Mouse (Mus musculus): ENCODE data around the gene Sytl2. TPM values are rescaled to one million over a fixed set of nuclear protein-coding genes. Genes with fewer than 3 reads are reported as not detected.
A peak's percentile ranks its signal among the peaks of the same experiment; 100 is the strongest.

The Sytl2 gene
- total and polyA plus RNA-seq, 3 experiments: 0.85 TPM; not detected in 2

- Histone ChIP-seq H3K4me3 (replicated peaks in 1 of 3; ENCODE audit: low read depth in 2 of 3, low read length in 2 of 3, poor library complexity in 1 of 3) (no peak overlapping the region), H3K4me2 (ENCODE audit: insufficient read depth, low read depth, poor library complexity, severe bottlenecking) (no peak overlapping the region), H3K9ac (ENCODE audit: insufficient read depth, low read depth) (no peak overlapping the region), H3K27ac (ENCODE audit: insufficient read depth, low read depth) (no peak overlapping the region), H3K4me1 (ENCODE audit: control insufficient read depth in 1 of 2, insufficient read depth in 2 of 2) (peaks cover 5 to 17% of the 10 kb centered on the region in 2 experiments), H3K36me3 (replicated peaks in 1 of 2; ENCODE audit: control insufficient read depth in 1 of 2, insufficient read depth in 1 of 2, low read length in 1 of 2) (no peaks in the 10 kb centered on the region), H3K27me3 (replicated peaks) (no peaks in the 10 kb centered on the region), H3K79me2 (replicated peaks; ENCODE audit: control insufficient read depth, extremely low read depth, insufficient read depth, poor library complexity, severe bottlenecking) (no peaks in the 10 kb centered on the region), H3K9me3 (replicated peaks; ENCODE audit: low read length) (no peaks in the 10 kb centered on the region)
- no peak for TF ChIP-seq RAD21 (IDR thresholded peaks at IDR 0.05; ENCODE audit: low read depth, low read length)
- no peak for TF ChIP-seq EP300 (IDR thresholded peaks at IDR 0.05; ENCODE audit: low read length)
- no peak for TF ChIP-seq GABPA (IDR thresholded peaks at IDR 0.05; ENCODE audit: insufficient replicate concordance, low read depth, low read length)
- no peak for TF ChIP-seq SMC3 (IDR thresholded peaks at IDR 0.05; ENCODE audit: low read depth, low read length)
- no peak for TF ChIP-seq ZNF384 (IDR thresholded peaks at IDR 0.05; ENCODE audit: low read depth, low read length)
- TF ChIP-seq SIN3A (IDR thresholded peaks at IDR 0.05; ENCODE audit: low read length): no peak
- no peak for TF ChIP-seq ELF1 (IDR thresholded peaks at IDR 0.05; ENCODE audit: low read depth, low read length)
- TF ChIP-seq MAFK (IDR thresholded peaks at IDR 0.05; ENCODE audit: insufficient replicate concordance, low read length): no peak
- TF ChIP-seq E2F4 (IDR thresholded peaks at IDR 0.05; ENCODE audit: insufficient replicate concordance, low read depth, low read length): no peak
- dilution Hi-C loops (cut with MboI; ENCODE audit: extremely low pct_ligation_motif_present, extremely low pct_unique_long_range_greater_than_20kb, low sequenced_read_pairs): no loop called here
- DNase-seq (ENCODE audit: extremely low read depth): no peak
- in situ Hi-C loops (cut with MboI; ENCODE audit: low pct_ligation_motif_present, low pct_unique_long_range_greater_than_20kb, low sequenced_read_pairs): no loop called here
Observed at GRCm38 (mm10) chr7:90279136-90279535, 22.9 kb upstream of the Sytl2 start.

GRCm38 (mm10) chr7:90280274-90280875, 21.7 kb upstream of the Sytl2 start:
- in situ Hi-C loops (cut with MboI; ENCODE audit: low pct_ligation_motif_present, low pct_unique_long_range_greater_than_20kb, low sequenced_read_pairs): loop anchor here (10.0 kb wide), 1 partner anchor 124 kb away; no protein-coding TSS in a partner anchor
- peak; percentile 67 for DNase-seq (ENCODE audit: extremely low read depth)

DNA sequence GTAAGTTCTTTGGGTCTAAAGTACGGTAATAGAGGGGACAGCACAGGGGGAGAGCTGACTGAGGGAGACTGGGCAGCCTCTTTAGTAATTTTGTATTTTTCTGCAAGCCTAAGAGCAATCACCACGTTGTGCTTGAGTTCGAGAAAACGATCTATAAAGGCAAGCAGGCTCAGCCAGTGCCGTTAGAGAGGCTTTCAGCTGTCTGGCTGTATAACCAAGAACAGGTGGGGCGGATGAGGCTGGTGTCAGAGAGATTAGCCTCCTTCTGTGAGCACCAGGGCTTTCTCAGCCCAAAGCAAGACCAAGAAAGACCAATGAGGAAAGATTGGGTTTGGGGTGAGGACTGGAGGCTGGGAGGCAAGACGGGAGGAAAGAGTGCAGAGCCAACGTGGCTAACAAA, 21.2 kb upstream of the Sytl2 start:
- Histone ChIP-seq H3K4me2 (ENCODE audit: insufficient read depth, low read depth, poor library complexity, severe bottlenecking) (peak overlapping the region; percentile 10; the same call in 1 of the 2 replicates), H3K4me3 (replicated peaks in 1 of 3; ENCODE audit: low read depth in 2 of 3, low read length in 2 of 3, poor library complexity in 1 of 3) (no peak overlapping the region), H3K27me3 (replicated peaks) (no peaks in the 10 kb centered on the region), H3K36me3 (replicated peaks in 1 of 2; ENCODE audit: control insufficient read depth in 1 of 2, insufficient read depth in 1 of 2, low read length in 1 of 2) (no peaks in the 10 kb centered on the region), H3K27ac (ENCODE audit: insufficient read depth, low read depth) (no peak overlapping the region), H3K9ac (ENCODE audit: insufficient read depth, low read depth) (no peak overlapping the region), H3K79me2 (replicated peaks; ENCODE audit: control insufficient read depth, extremely low read depth, insufficient read depth, poor library complexity, severe bottlenecking) (no peaks in the 10 kb centered on the region), H3K9me3 (replicated peaks; ENCODE audit: low read length) (no peaks in the 10 kb centered on the region), H3K4me1 (ENCODE audit: control insufficient read depth in 1 of 2, insufficient read depth in 2 of 2) (peaks cover 5 to 17% of the 10 kb centered on the region in 2 experiments)
- DNase-seq (ENCODE audit: extremely low read depth): no peak
- dilution Hi-C loops (cut with MboI; ENCODE audit: extremely low pct_ligation_motif_present, extremely low pct_unique_long_range_greater_than_20kb, low sequenced_read_pairs) (no loop called here), in situ Hi-C loops (cut with MboI; ENCODE audit: low pct_ligation_motif_present, low pct_unique_long_range_greater_than_20kb, low sequenced_read_pairs) (loop anchor here (10.0 kb wide), 1 partner anchor 124 kb away; no protein-coding TSS in a partner anchor)
- TF ChIP-seq JUND (conservative IDR thresholded peaks at IDR 0.05; ENCODE audit: low read depth, low read length) (no peak), ZC3H11A (IDR thresholded peaks at IDR 0.05; ENCODE audit: low read depth, low read length) (no peak), RAD21 (IDR thresholded peaks at IDR 0.05; ENCODE audit: low read depth, low read length) (no peak), TBP (conservative IDR thresholded peaks at IDR 0.05; ENCODE audit: low read depth, low read length) (no peak), MAZ (IDR thresholded peaks at IDR 0.05; ENCODE audit: low read depth, low read length) (no peak), MEF2A (IDR thresholded peaks at IDR 0.05; ENCODE audit: borderline replicate concordance, low read depth, low read length) (no peak), UBTF (IDR thresholded peaks at IDR 0.05; ENCODE audit: low read depth, low read length) (no peak), HCFC1 (IDR thresholded peaks at IDR 0.05; ENCODE audit: low read depth, low read length) (no peak), ZMIZ1 (IDR thresholded peaks at IDR 0.05; ENCODE audit: low read depth, low read length) (no peak), NRF1 (IDR thresholded peaks at IDR 0.05; ENCODE audit: low read depth, low read length) (no peak), TCF12 (IDR thresholded peaks at IDR 0.05; ENCODE audit: low read depth, low read length) (no peak), JUN (IDR thresholded peaks at IDR 0.05; ENCODE audit: insufficient read depth, low read depth, low read length) (no peak), USF2 (conservative IDR thresholded peaks at IDR 0.05; ENCODE audit: low read depth, low read length) (no peak), EP300 (IDR thresholded peaks at IDR 0.05; ENCODE audit: low read length) (no peak), CTCF (conservative IDR thresholded peaks at IDR 0.05 in 1 of 2, IDR thresholded peaks at IDR 0.05 in 1 of 2; ENCODE audit: low read depth in 2 of 2, low read length in 2 of 2) (no peak)

More at GRCm38 (mm10) chr7:90280274-90280875, 21.7 kb upstream of the Sytl2 start:
- peak overlapping the region; percentile 10; the same call in 1 of the 2 replicates for H3K4me2 ChIP-seq (ENCODE audit: insufficient read depth, low read depth, poor library complexity, severe bottlenecking)
- dilution Hi-C loops (cut with MboI; ENCODE audit: extremely low pct_ligation_motif_present, extremely low pct_unique_long_range_greater_than_20kb, low sequenced_read_pairs): no loop called here
- no peak overlapping the region for H3K9ac ChIP-seq (ENCODE audit: insufficient read depth, low read depth)
- H3K27me3 ChIP-seq (replicated peaks): no peaks in the 10 kb centered on the region
- peaks cover 4 to 17% of the 10 kb centered on the region in 2 experiments for H3K4me1 ChIP-seq (ENCODE audit: control insufficient read depth in 1 of 2, insufficient read depth in 2 of 2)
- H3K27ac ChIP-seq (ENCODE audit: insufficient read depth, low read depth): no peak overlapping the region
- H3K79me2 ChIP-seq (replicated peaks; ENCODE audit: control insufficient read depth, extremely low read depth, insufficient read depth, poor library complexity, severe bottlenecking): no peaks in the 10 kb centered on the region
- no peaks in the 10 kb centered on the region for H3K36me3 ChIP-seq (replicated peaks in 1 of 2; ENCODE audit: control insufficient read depth in 1 of 2, insufficient read depth in 1 of 2, low read length in 1 of 2)
- H3K4me3 ChIP-seq (replicated peaks in 1 of 3; ENCODE audit: low read depth in 2 of 3, low read length in 2 of 3, poor library complexity in 1 of 3): no peak overlapping the region
- TF ChIP-seq MAFK (IDR thresholded peaks at IDR 0.05; ENCODE audit: insufficient replicate concordance, low read length) (no peak), MAZ (IDR thresholded peaks at IDR 0.05; ENCODE audit: low read depth, low read length) (0 out of 2 replicates have a peak, but pooled peaks have one; percentile 49), CTCF (conservative IDR thresholded peaks at IDR 0.05 in 1 of 2, IDR thresholded peaks at IDR 0.05 in 1 of 2; ENCODE audit: low read depth in 2 of 2, low read length in 2 of 2) (peak; percentile 59 to 87), RAD21 (IDR thresholded peaks at IDR 0.05; ENCODE audit: low read depth, low read length) (peak; percentile 69), SMC3 (IDR thresholded peaks at IDR 0.05; ENCODE audit: low read depth, low read length) (peak; percentile 86), ZC3H11A (IDR thresholded peaks at IDR 0.05; ENCODE audit: low read depth, low read length) (no peak; the same call in 1 of the 2 replicates), MAX (IDR thresholded peaks at IDR 0.05; ENCODE audit: low read length) (no peak)
- no peaks in the 10 kb centered on the region for H3K9me3 ChIP-seq (replicated peaks; ENCODE audit: low read length)
